Mouse (Mus musculus): ENCODE measurements around the gene Rrp1.

- TF ChIP-seq CTCF (IDR thresholded peaks at IDR 0.05) (no peak), POLR2A (IDR thresholded peaks at IDR 0.05; ENCODE audit: insufficient read depth, low read depth, low read length) (no peak), EP300 (IDR thresholded peaks at IDR 0.05; ENCODE audit: insufficient read depth, low read depth, low read length) (no peak)
Observed at GRCm38 (mm10) chr10:78447396-78447795, 34.6 kb upstream of the Rrp1 start.

Measured in heart, adult 2 months (tissue).